Mouse (Mus musculus) heart, postnatal 25 days (tissue): ENCODE measurements at regions not wholly inside any gene's neighbourhood (a gene's known extent, or its start where the extent isn't known, plus 50 kb on each side); places are given as distances from the start of the nearest gene placed in this dataset.

Source experiments
- DNase-seq: peaks from one replicate; pipeline ENCODE4 v3.0.0; 2022; ENCODE audit warnings: low spot score
- intact Hi-C: fragments of 180-260 bp; cut with DNase I; formaldehyde crosslinking; loops from one replicate; pipeline ENCODE4 v1.15.1; 2025

DNA sequence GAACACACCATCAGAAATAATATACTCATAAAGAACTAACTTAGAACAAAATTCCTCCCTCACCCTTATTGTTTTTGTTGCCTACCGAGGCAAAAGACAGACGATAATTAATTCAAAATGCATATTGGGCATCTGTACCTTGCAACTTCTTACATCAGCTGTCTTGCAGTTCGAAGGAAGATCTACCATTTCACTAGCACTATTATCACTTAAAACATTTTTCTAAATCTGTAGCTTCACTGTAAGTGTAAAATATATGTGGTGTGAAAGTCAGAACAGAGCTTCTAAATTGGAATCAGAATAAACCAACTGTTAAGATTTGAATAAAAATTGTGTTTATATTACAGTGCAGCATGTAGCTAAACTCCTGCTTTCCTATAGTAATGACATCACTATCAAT, 562.4 kb upstream of the Atp10a start:
- intact Hi-C loops: no loop called here
- no peak for DNase-seq

DNA sequence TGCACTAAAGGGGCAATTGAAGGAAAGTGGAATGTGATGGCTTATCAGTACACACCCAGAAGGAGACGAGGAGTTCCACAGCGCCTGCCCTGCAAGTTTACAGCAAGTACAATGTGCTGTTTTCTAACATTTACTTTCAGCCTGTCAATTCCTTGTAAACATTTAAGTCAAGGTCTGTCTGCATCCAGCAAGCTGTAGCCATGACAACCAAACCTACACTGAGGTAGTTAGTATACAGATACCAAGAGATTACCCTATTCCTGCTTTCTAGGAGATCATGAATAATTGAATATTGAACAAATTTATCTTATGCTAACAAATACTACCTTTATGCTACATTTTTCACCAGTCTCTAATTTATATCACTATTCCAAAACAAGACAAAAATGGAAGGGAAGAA, 569.0 kb upstream of the Gabra5 start:
- intact Hi-C loops: no loop called here
- no peak for DNase-seq

DNA sequence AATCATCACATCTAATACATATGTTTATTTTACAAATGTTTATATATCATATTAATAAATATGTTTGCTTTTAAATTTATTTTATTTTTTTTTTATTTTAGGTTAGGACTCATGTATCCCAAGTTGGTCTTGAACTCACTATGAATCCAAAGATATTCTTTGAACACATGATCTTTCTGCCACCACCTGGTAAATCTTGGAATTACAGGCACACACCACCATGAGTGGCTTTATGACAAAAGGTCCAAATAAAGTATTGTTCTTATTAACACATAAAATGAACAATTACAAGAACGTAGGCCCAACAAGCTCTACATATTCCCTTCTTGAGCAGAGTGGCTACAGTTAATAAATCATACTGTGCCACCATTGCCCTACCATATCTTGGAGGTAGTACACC, 523.1 kb upstream of the Gabra5 start:
- intact Hi-C loops: loop anchor here (5.0 kb wide), 1 partner anchor 521 kb away; the partner anchor contains the start of gene Gabra5
- no peak for DNase-seq

DNA sequence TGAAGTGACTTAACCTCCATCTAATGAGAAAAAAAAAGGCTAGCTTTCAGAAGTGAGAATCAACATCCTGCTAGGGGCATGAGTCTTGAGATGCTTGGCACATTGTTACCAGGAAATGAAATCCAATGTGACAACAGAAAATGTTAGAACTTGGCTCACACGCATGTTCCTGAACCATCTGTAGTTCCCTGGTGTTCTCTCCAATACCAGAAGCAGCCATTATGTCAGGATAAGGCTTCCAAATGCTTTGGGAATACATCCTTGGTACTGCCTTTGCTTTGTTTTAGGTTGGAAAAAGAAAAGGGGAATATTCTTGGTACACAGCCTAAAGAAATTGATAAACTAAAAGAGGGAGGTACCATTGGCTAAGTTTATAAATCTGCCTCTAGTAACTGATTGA, 522.3 kb upstream of the Gabra5 start:
- intact Hi-C loops: loop anchor here (5.0 kb wide), 1 partner anchor 520 kb away; the partner anchor contains the start of gene Gabra5
- DNase-seq: no peak

DNA sequence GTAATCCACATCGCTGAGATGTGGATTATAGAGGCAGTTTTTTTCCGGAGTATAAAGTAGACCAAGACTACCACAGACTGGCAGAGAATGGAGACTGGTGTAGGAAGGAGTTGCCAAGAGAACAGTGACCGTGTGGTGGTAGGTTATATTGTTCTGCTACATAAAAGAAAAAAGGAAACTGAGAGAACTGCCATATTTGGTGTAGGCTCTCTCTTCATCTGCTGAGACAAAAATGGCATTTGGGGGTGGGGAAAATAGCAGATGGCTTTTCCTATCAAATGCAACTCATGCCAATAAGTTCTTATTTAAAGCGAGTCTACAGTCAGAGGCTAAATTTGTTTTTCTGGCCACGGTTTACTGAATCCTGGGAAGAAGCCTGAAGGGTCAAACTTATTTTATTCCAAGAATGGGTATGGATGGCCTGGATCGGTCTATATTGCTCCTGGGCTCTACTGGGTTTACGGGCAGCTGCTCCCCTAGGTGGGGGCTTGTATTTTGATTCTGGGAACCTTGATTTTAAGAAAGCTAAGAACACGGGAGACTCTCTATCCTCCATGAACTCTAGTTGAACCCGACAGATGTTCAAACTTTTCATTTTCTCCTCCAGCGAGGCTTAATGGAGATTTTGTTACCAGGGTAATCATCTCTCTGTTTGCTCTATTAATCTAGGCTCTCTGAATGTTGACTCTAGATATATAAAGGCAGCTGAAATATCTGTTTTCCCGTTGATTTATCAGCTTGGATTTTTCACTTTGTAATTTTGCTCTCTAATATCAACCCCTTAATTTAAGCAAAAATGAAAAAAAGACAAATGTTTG, 482.8 kb upstream of the Gabra5 start:
- intact Hi-C loops: no loop called here
- DNase-seq: no peak

DNA sequence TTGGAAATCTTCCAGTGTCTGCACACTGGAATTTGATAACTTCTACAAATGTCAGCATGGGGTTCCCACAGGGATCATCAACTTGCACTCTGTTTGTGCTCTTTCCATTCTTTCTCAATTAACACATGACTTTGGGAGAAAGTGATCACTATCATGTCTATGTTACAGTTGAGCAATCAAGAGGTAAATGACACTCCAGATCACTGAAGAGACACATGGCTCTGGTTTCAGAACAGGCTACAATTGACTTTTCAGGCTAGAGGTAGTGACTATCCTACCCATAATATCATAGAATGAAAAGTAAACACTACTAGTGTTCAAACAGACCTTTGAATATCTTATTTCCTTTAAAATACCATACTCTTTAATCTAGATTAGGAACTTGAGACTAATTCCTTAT, 473.3 kb upstream of the Gabra5 start:
- intact Hi-C loops: no loop called here
- no peak for DNase-seq

DNA sequence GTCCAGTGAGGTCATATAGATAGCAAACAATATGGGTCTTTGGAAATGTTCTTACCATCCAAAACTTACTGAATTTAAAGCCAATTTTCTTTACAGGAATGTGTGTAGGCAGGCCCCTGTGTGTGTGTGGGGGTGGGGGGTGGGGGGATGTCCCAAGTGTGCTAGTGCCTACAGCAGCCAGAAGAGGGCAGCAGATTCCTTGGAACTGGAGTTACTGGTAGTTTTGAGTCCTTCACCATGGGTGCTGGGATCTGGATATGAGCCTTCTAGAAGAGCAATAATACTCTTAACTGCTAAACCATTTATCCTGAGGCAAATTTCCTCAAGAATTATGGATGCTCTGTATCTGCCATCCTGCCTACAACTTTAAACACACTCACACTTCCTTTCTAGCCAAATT, 456.4 kb upstream of the Gabra5 start:
- intact Hi-C loops: no loop called here

DNA sequence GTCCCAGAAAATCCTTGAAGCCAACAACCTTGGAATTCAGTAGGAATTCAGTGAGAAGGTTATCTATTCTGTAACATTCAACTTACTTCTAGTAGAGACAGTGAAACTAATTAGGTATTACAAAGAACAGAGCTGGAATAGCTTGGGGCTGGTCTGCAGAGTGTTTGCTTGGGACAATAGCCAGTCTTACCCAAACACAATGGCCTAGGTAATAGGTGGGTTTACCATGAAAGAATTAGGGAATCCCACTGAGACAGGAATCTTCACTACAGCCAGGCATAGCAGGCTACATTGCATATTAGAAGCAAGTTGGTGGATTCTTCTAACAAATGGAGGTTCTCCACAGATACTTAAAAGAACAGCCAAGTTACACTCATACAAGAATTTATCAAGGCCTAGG, 449.0 kb upstream of the Gabra5 start:
- DNase-seq: no peak
- intact Hi-C loops: no loop called here

More for the DNA sequence above, 456.4 kb upstream of the Gabra5 start:
- no peak for DNase-seq
